9 mouse cellular contexts compared by ENCODE assay signal in genomic region chr7:120634301-120634700, GRCm38 (mm10). TPM values are rescaled to one million over a fixed set of nuclear protein-coding genes. Genes with fewer than 3 reads are reported as not detected.
DNase-seq lines count a peak whose midpoint lies in the region; ATAC-seq and TF ChIP-seq lines count a peak whose summit lies in the region.
"Had no signal": no experiment of that assay in that cellular context is flagged by ENCODE, and none has a peak within 500 bp of the region (broad histone marks: within the 10 kb centered on the region; RNA-seq: fewer than 3 reads in every experiment).

No protein-coding gene starts in this region.

- H3K4me1 ChIP-seq in midbrain, postnatal 0 days (ENCODE audit: insufficient read depth, low read length): no peaks in the 10 kb centered on the region

- H3K36me3 ChIP-seq in midbrain, postnatal 0 days (ENCODE audit: insufficient read depth, low read length): peaks cover 10% of the 10 kb centered on the region

- H3K27me3 ChIP-seq in midbrain, postnatal 0 days (ENCODE audit: insufficient read depth, low read length): no peaks in the 10 kb centered on the region

- WGBS in midbrain, postnatal 0 days: 6% methylated on average over 9 of the region's 9 CpGs

- H3K9me3 ChIP-seq in midbrain, postnatal 0 days (ENCODE audit: low read length): no peaks in the 10 kb centered on the region

- peak overlapping the region; percentile 80 for H3K4me2 ChIP-seq in midbrain, postnatal 0 days (ENCODE audit: low read depth, low read length, poor library complexity, severe bottlenecking)

- peak overlapping the region; percentile 96 for H3K27ac ChIP-seq in midbrain, postnatal 0 days (ENCODE audit: low read depth, low read length)

- DNase-seq in adrenal gland, postnatal 14 days: peak; percentile 13
- DNase-seq in adrenal gland, adult 18-20 months (ENCODE audit: low spot score in 2 of 2): no peak
- DNase-seq in thymus, postnatal 4 days: peak; percentile 12
- DNase-seq in thymus, postnatal 36 days: no peak
- peak; percentile 21 for DNase-seq in kidney, postnatal 10 days
- DNase-seq in midbrain, postnatal 0 days (ENCODE audit: low spot score): no peak
- DNase-seq in MN1 (ENCODE audit: low spot score): no peak
- DNase-seq in right cerebral cortex, adult 18-20 months: no peak

- peak; percentile 29; the same call in 1 of the 2 replicates for ATAC-seq in midbrain, postnatal 0 days (ENCODE audit: low FRiP score)

- H3K4me3 ChIP-seq in midbrain, postnatal 0 days (ENCODE audit: low read depth, low read length): peak overlapping the region; percentile 97

- no peak for TF ChIP-seq CTCF in midbrain, postnatal 0 days (IDR thresholded peaks at IDR 0.05)

- peak overlapping the region; percentile 98 for H3K9ac ChIP-seq in midbrain, postnatal 0 days (replicated peaks; ENCODE audit: low read length, poor library complexity, severe bottlenecking)

RNA-seq across cellular contexts. Expression of gene Uqcrc2, which starts 0.7 kb away (rescaled TPM):
- 610 and 618 TPM in 2 replicates for total RNA-seq in adrenal gland, postnatal 14 days (2021)
- total RNA-seq in adrenal gland, adult 18-20 months (2021): 100 to 1,000 TPM; 378 to 592 TPM
- 166 and 169 TPM in 2 replicates for total RNA-seq in midbrain, postnatal 0 days (2014; rRNA removed)
- polyA plus RNA-seq in midbrain, postnatal 0 days (2015; fragmentation: Nextera tagmentation; extraction: Ambion mirVana): 238 and 250 TPM in 2 replicates

RNA-seq across cellular contexts. Expression of gene Pdzd9, which starts 35.8 kb away (rescaled TPM):
- total RNA-seq in adrenal gland, postnatal 14 days (2021): not detected in 2 replicates
- total RNA-seq in adrenal gland, adult 18-20 months (2021): not detected
- total RNA-seq in midbrain, postnatal 0 days (2014; rRNA removed): 0.33 TPM in 1 of 2 replicates, not detected in the other
- polyA plus RNA-seq in midbrain, postnatal 0 days (2015; fragmentation: Nextera tagmentation; extraction: Ambion mirVana): 0.36 and 0.63 TPM in 2 replicates
- total RNA-seq: hematopoietic stem cell, adult 5-6 weeks had no signal

RNA-seq across cellular contexts. Expression of gene Mosmo, which starts 43.1 kb away (rescaled TPM):
- total RNA-seq in adrenal gland, postnatal 14 days (2021): 35.8 and 44.3 TPM in 2 replicates
- 10 to 100 TPM; 40.6 to 47.6 TPM for total RNA-seq in adrenal gland, adult 18-20 months (2021)
- total RNA-seq in midbrain, postnatal 0 days (2014; rRNA removed): 21.2 and 31.8 TPM in 2 replicates
- 11.5 TPM in 2 replicates for polyA plus RNA-seq in midbrain, postnatal 0 days (2015; fragmentation: Nextera tagmentation; extraction: Ambion mirVana)

Comparison
In these comparisons a context has a peak if more than half of its experiments do, and no peak if none do; other contexts are left out.
1. DNase-seq: peak in adrenal gland, postnatal 14 days (single experiment), thymus, postnatal 4 days (single experiment) and kidney, postnatal 10 days (single experiment); none in adrenal gland, adult 18-20 months (0 of 2), thymus, postnatal 36 days (0 of 2), midbrain, postnatal 0 days (single experiment), MN1 (single experiment) and right cerebral cortex, adult 18-20 months (single experiment).